Mouse (Mus musculus) cortical plate, adult 2 months (tissue): ENCODE measurements around the gene Cnot4. TPM values are rescaled to one million over a fixed set of nuclear protein-coding genes. Genes with fewer than 3 reads are reported as not detected.

Experiments used
- H3K27ac ChIP-seq: fragments of 200-500 bp; 2 replicates; pipeline ENCODE4 v1.5.1; 2012; ENCODE audit warnings: low read length, control low read depth, inconsistent platforms; ENCODE audit not compliant: insufficient read depth
- H3K4me1 ChIP-seq: fragments of 200-500 bp; 2 replicates; pipeline ENCODE4 v1.6.1; 2011; ENCODE audit warnings: low read length; ENCODE audit not compliant: control insufficient read depth, insufficient read depth
- H3K4me3 ChIP-seq: fragments of 200-500 bp; 2 replicates; pipeline ENCODE4 v1.5.1; 2011; ENCODE audit warnings: mild to moderate bottlenecking, low read length, control low read depth; ENCODE audit not compliant: insufficient read depth
- CTCF ChIP-seq: fragments of 200-500 bp; IDR thresholded peaks from 2 replicates; pipeline ENCODE4 v1.5.1; 2011; ENCODE audit warnings: mild to moderate bottlenecking, control low read depth, low read length; ENCODE audit not compliant: insufficient read depth; ENCODE audit errors: extremely low read depth
- POLR2A ChIP-seq: fragments of 200-500 bp; IDR thresholded peaks from 2 replicates; pipeline ENCODE4 v1.6.1; 2011; ENCODE audit warnings: mild to moderate bottlenecking, low read length, control low read depth; ENCODE audit not compliant: insufficient read depth; ENCODE audit errors: extremely low read depth
- polyA plus RNA-seq: library from polyadenylated mRNA; depleted of rRNA; stranded (reverse); fragments of >200 nt; gene quantifications from 2 replicates; pipeline ENCODE4 v1.2.3, GENCODE M21; 2012

Gene Cnot4
- polyA plus RNA-seq, 1 experiment: 24.2 TPM

GRCm38 (mm10) chr6:35011953-35012352 is 121.6 kb downstream of the Cnot4 start:
- Histone ChIP-seq H3K4me1 (no peaks in the 10 kb centered on the region), H3K27ac (no peak overlapping the region), H3K4me3 (no peak overlapping the region)
- TF ChIP-seq POLR2A (no peak), CTCF (no peak)

DNA sequence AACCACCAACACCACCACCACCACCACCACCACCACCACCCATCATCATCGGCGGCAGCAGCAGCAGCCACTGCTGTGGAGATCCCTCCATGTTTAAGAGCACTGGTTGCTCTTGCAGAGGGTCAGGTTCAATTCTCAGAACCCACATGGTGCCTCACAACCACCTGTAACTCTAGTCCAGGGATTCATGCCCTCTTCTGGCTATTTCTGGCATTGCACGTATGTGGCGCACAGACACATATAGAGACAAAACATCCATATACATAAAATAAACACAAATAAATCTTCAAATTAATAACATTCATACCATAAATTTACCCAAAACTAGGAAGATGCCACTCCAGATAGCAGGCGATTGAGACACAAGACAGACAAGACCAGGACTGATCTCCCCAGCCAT is 122.8 kb downstream of the Cnot4 start:
- Histone ChIP-seq H3K27ac (no peak overlapping the region), H3K4me3 (no peak overlapping the region), H3K4me1 (no peaks in the 10 kb centered on the region)
- TF ChIP-seq POLR2A (no peak), CTCF (no peak)

DNA sequence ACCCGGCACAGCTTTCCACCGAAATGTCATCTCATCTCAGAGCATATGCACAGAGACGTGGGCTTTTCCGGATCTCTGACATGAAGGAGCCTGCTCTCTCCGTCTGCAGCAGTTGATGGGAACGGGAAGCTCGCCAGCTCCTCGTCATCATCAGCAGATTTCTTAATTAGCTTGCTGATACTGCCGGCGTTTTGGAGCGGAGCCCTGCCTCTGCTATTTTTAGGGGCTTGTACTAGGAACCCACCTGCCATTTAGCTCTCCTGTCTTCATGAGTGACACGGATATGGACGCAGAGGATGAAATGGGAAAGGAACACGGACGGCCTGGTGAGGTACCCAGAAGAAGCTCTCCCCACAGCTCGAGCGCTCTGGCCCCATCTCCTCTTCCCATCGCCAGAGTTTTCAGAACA is 131.3 kb downstream of the Cnot4 start:
- Histone ChIP-seq H3K27ac (no peak overlapping the region), H3K4me1 (no peaks in the 10 kb centered on the region), H3K4me3 (peak overlapping the region; percentile 11)
- TF ChIP-seq CTCF (no peak), POLR2A (no peak)

GRCm38 (mm10) chr6:34999101-34999500 is 134.4 kb downstream of the Cnot4 start:
- no peak overlapping the region for H3K4me3 ChIP-seq

GRCm38 (mm10) chr6:34996496-34996895 is 137.0 kb downstream of the Cnot4 start:
- TF ChIP-seq POLR2A (no peak), CTCF (no peak)
- H3K27ac ChIP-seq: no peak overlapping the region
- H3K4me1 ChIP-seq: no peaks in the 10 kb centered on the region
- H3K4me3 ChIP-seq: no peak overlapping the region

More at GRCm38 (mm10) chr6:34999101-34999500, 134.4 kb downstream of the Cnot4 start:
- TF ChIP-seq CTCF (peak; percentile 84), POLR2A (no peak)
- Histone ChIP-seq H3K27ac (no peak overlapping the region), H3K4me1 (no peaks in the 10 kb centered on the region)

DNA sequence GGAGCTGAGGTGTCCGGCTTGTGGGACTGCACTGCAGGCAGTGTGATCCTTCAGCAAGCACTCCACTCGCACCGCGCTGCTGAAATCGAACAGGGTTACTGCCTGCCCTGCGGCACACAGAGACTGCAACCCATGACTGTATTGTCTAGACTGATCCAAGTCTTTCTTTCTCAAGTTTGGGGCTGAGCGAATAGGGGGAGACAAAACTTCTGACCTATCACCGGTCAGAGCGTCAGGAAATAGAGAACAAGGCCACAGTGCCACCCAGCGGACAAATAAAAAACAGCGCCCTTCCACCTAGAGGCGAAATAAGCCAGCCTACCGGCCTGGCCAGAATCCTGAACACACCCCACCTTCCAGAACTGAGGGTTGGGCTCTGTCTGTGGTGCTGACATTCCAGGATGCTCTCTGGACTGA is 138.3 kb downstream of the Cnot4 start:
- no peaks in the 10 kb centered on the region for H3K4me1 ChIP-seq
- H3K27ac ChIP-seq: no peak overlapping the region
- no peak overlapping the region; the same call in 1 of the 2 replicates for H3K4me3 ChIP-seq
- TF ChIP-seq CTCF (peak; percentile 81), POLR2A (no peak)

- no peak overlapping the region for H3K4me3 ChIP-seq
- TF ChIP-seq CTCF (no peak), POLR2A (no peak)
- H3K4me1 ChIP-seq: no peaks in the 10 kb centered on the region
- H3K27ac ChIP-seq: no peak overlapping the region
Measured at GRCm38 (mm10) chr6:34994692-34995091, 138.8 kb downstream of the Cnot4 start.

DNA sequence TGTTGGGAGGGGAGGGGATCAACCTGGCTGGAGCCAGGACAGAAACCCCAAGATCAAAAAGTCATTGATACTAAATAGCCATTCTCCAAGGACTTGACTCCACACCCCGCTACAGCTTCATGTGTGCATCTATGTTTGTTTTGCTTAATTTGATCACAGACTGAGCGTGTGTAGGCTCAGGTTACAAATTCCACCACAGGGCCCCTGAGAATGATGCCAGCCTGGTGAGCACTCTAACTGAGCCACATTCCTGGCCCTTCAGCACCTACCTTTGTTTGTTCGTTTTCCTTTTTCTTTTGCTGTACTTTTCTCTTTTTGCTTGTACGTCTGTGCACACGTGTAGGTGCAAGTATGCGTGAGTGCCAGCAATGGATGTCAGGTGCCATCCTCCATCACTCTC is 144.3 kb downstream of the Cnot4 start:
- no peak overlapping the region for H3K4me3 ChIP-seq
- no peak for TF ChIP-seq POLR2A
- no peak for TF ChIP-seq CTCF
- H3K27ac ChIP-seq: no peak overlapping the region
- no peaks in the 10 kb centered on the region for H3K4me1 ChIP-seq

GRCm38 (mm10) chr6:34988081-34988761 is 145.3 kb downstream of the Cnot4 start, which contains the start of gene Slc23a4:
TSS of gene Slc23a4 (minus strand) at chr6:34988404.
- no peak within 1 kb of the TSS for H3K4me3 ChIP-seq
- no peak for TF ChIP-seq POLR2A
- no peak for TF ChIP-seq CTCF
- no peak within 1 kb of the TSS for H3K27ac ChIP-seq
- no peaks in the 10 kb centered on the region for H3K4me1 ChIP-seq

DNA sequence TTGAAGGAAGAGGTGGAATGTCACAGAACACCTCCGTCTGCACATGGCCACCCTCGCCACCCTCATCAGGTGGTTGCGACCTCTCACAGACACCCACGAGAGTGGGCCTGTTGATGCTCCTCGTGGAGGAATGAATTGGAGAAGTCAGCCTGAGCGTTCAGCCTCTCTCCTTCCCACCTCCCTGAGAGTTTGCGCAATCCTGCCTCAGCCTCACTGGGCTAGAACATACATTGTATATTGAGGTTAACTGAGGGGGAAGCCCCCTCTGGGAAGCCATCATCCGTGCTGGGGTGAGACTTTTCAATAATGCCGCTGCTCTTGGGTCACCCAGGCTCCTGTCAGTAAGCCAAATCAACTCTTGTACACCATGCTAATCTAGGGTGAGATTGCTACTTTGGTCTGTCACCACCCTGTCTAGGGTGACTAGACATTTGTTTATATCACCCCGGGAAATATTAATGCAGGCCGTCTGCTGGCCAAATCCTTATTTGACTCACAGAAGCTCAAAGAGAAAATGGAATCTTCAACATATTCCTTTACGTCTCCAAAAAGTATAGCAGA is 146.4 kb downstream of the Cnot4 start:
- no peak for TF ChIP-seq POLR2A
- no peak for TF ChIP-seq CTCF
- H3K4me3 ChIP-seq: no peak overlapping the region
- H3K4me1 ChIP-seq: no peaks in the 10 kb centered on the region
- no peak overlapping the region for H3K27ac ChIP-seq

- TF ChIP-seq POLR2A: no peak
- TF ChIP-seq CTCF: no peak
- Histone ChIP-seq H3K4me1 (no peaks in the 10 kb centered on the region), H3K4me3 (no peak overlapping the region), H3K27ac (no peak overlapping the region)
Measured at GRCm38 (mm10) chr6:34980661-34981060, 152.9 kb downstream of the Cnot4 start.
